Mouse (Mus musculus) neural tube, embryonic 10.5 days (tissue): Measurements from ENCODE around the gene Lrp3.
A peak's percentile ranks its signal among the peaks of the same experiment; 100 is the strongest.
"Not testable (repeated sequence)": the region's sequence is repeated elsewhere in the genome, so short reads cannot be mapped to it uniquely, and the experiment has no call there.

ENCODE experiments used
- DNase-seq: peaks from one replicate; pipeline ENCODE4 v3.0.0-alpha.2; 2017; ENCODE audit warnings: low spot score; ENCODE audit errors: extremely low spot score

Gene Lrp3

GRCm38 (mm10) chr7:35215225-35215624 lies at the start of gene Lrp3:
TSS of gene Lrp3 (minus strand) at chr7:35215498.
- peak; percentile 78 for DNase-seq

GRCm38 (mm10) chr7:35264746-35265145 lies 49.4 kb upstream of the Lrp3 start:
- DNase-seq, result peak; percentile 63

- DNase-seq, result no peak
Measured at GRCm38 (mm10) chr7:35263595-35264489, 48.5 kb upstream of the Lrp3 start.

- DNase-seq, result no peak
Measured at GRCm38 (mm10) chr7:35259384-35259783, 44.1 kb upstream of the Lrp3 start.

- no peak for DNase-seq
Measured at GRCm38 (mm10) chr7:35258294-35258693, 43.0 kb upstream of the Lrp3 start.

GRCm38 (mm10) chr7:35252041-35252558 lies 36.8 kb upstream of the Lrp3 start:
- peak; percentile 54 for DNase-seq

- not testable (repeated sequence) for DNase-seq
Measured at GRCm38 (mm10) chr7:35237935-35238334, 22.6 kb upstream of the Lrp3 start.

GRCm38 (mm10) chr7:35235308-35235707 lies 20.0 kb upstream of the Lrp3 start:
- peak; percentile 54 for DNase-seq

GRCm38 (mm10) chr7:35234361-35235245 lies 19.3 kb upstream of the Lrp3 start:
- peak; percentile 100 for DNase-seq

- DNase-seq, result no peak
Measured at GRCm38 (mm10) chr7:35233861-35234260, 18.6 kb upstream of the Lrp3 start.

- DNase-seq, result peak; percentile 26
Measured at GRCm38 (mm10) chr7:35232796-35233455, 17.6 kb upstream of the Lrp3 start.

GRCm38 (mm10) chr7:35230333-35230732 lies 15.0 kb upstream of the Lrp3 start:
- no peak for DNase-seq

- no peak for DNase-seq
Measured at GRCm38 (mm10) chr7:35220694-35221365, 5.5 kb upstream of the Lrp3 start.

- no peak for DNase-seq
Measured at GRCm38 (mm10) chr7:35215731-35216130, 433 bp upstream of the Lrp3 start.

GRCm38 (mm10) chr7:35214442-35215222 lies 666 bp downstream of the Lrp3 start:
- DNase-seq, result peak; percentile 73

GRCm38 (mm10) chr7:35211791-35212190 lies 3.5 kb downstream of the Lrp3 start:
- DNase-seq, result no peak

- DNase-seq, result no peak
Measured at GRCm38 (mm10) chr7:35199755-35200154, 15.5 kb downstream of the Lrp3 start.

- no peak for DNase-seq
Measured at GRCm38 (mm10) chr7:35198981-35199754, 16.1 kb downstream of the Lrp3 start.

- no peak for DNase-seq
Measured at GRCm38 (mm10) chr7:35197022-35197421, 18.3 kb downstream of the Lrp3 start.
